Mouse (Mus musculus): ENCODE data around the gene Aldh9a1. TPM values are rescaled to one million over a fixed set of nuclear protein-coding genes. Genes with fewer than 3 reads are reported as not detected.
A peak's percentile ranks its signal among the peaks of the same experiment; 100 is the strongest.

Gene Aldh9a1
- polyA plus RNA-seq, 1 experiment from 2014 or later = 36.5 TPM

GRCm38 (mm10) chr1:167383178-167383577 lies 33.4 kb downstream of the Aldh9a1 start:
- Histone ChIP-seq H3K4me1 (ENCODE audit: control insufficient read depth, insufficient read depth, low read length) (no peaks in the 10 kb centered on the region), H3K9ac (ENCODE audit: low read length) (no peak overlapping the region), H3K27ac (replicated peaks; ENCODE audit: low read depth, low read length) (no peak overlapping the region), H3K9me3 (ENCODE audit: control insufficient read depth, low read length) (no peaks in the 10 kb centered on the region), H3K4me3 (ENCODE audit: low read depth, low read length) (no peak overlapping the region), H3K36me3 (ENCODE audit: control insufficient read depth, insufficient read depth, low read length) (no peaks in the 10 kb centered on the region), H3K27me3 (ENCODE audit: control insufficient read depth, insufficient read depth, low read length) (no peaks in the 10 kb centered on the region), H3K4me2 (ENCODE audit: low read depth, severe bottlenecking) (no peak overlapping the region)
- no peak for DNase-seq (ENCODE audit: low spot score)
- WGBS = 91% methylated on average over 5 of the region's 5 CpGs
- ATAC-seq (ENCODE audit: insufficient number of reproducible peaks, low FRiP score, low TSS enrichment, low read depth) = no peak

- DNase-seq (ENCODE audit: low spot score) = no peak
- no peak overlapping the region for H3K9ac ChIP-seq (ENCODE audit: low read length)
- no peak overlapping the region for H3K4me3 ChIP-seq (ENCODE audit: low read depth, low read length)
- H3K36me3 ChIP-seq (ENCODE audit: control insufficient read depth, insufficient read depth, low read length) = no peaks in the 10 kb centered on the region
- H3K27me3 ChIP-seq (ENCODE audit: control insufficient read depth, insufficient read depth, low read length) = no peaks in the 10 kb centered on the region
- H3K9me3 ChIP-seq (ENCODE audit: control insufficient read depth, low read length) = no peaks in the 10 kb centered on the region
- no peaks in the 10 kb centered on the region for H3K4me1 ChIP-seq (ENCODE audit: control insufficient read depth, insufficient read depth, low read length)
- 0 out of 2 replicates have a peak, but pooled peaks have one; percentile 24 for ATAC-seq (ENCODE audit: insufficient number of reproducible peaks, low FRiP score, low TSS enrichment, low read depth)
- 72% methylated on average over 3 of the region's 3 CpGs for WGBS
- no peak overlapping the region for H3K27ac ChIP-seq (replicated peaks; ENCODE audit: low read depth, low read length)
- no peak overlapping the region for H3K4me2 ChIP-seq (ENCODE audit: low read depth, severe bottlenecking)
Observed at GRCm38 (mm10) chr1:167384156-167384555, 34.4 kb downstream of the Aldh9a1 start.

DNA sequence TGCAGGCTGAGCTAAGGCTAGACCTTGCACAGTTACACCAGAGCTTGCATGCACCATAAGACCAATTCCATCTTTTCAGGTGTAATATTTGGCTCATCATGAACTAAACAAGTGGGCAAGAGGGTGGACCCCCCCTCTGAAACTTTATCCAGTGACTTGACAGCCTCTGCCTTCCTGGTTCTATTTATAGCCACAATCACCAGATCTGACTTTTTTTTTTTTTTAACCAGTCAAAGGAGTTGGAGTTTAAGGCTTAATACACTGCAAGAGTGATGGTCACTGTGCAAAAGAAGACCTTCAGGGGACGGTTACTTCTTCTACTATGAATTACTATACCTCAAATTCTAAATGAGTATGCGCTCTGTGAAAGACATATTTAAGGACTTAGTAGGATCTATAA lies 35.4 kb downstream of the Aldh9a1 start:
- H3K9ac ChIP-seq (ENCODE audit: low read length) = no peak overlapping the region
- no peak overlapping the region for H3K27ac ChIP-seq (replicated peaks; ENCODE audit: low read depth, low read length)
- H3K27me3 ChIP-seq (ENCODE audit: control insufficient read depth, insufficient read depth, low read length) = no peaks in the 10 kb centered on the region
- ATAC-seq (ENCODE audit: insufficient number of reproducible peaks, low FRiP score, low TSS enrichment, low read depth) (no peak), DNase-seq (ENCODE audit: low spot score) (no peak)
- WGBS = 93% methylated on average over 2 of the region's 2 CpGs
- no peaks in the 10 kb centered on the region for H3K36me3 ChIP-seq (ENCODE audit: control insufficient read depth, insufficient read depth, low read length)
- H3K4me2 ChIP-seq (ENCODE audit: low read depth, severe bottlenecking) = no peak overlapping the region
- H3K4me3 ChIP-seq (ENCODE audit: low read depth, low read length) = no peak overlapping the region
- no peaks in the 10 kb centered on the region for H3K4me1 ChIP-seq (ENCODE audit: control insufficient read depth, insufficient read depth, low read length)
- H3K9me3 ChIP-seq (ENCODE audit: control insufficient read depth, low read length) = no peaks in the 10 kb centered on the region

GRCm38 (mm10) chr1:167385636-167386035 lies 35.8 kb downstream of the Aldh9a1 start:
- Histone ChIP-seq H3K36me3 (ENCODE audit: control insufficient read depth, insufficient read depth, low read length) (no peaks in the 10 kb centered on the region), H3K4me2 (ENCODE audit: low read depth, severe bottlenecking) (no peak overlapping the region), H3K27ac (replicated peaks; ENCODE audit: low read depth, low read length) (no peak overlapping the region), H3K9ac (ENCODE audit: low read length) (no peak overlapping the region), H3K9me3 (ENCODE audit: control insufficient read depth, low read length) (no peaks in the 10 kb centered on the region), H3K4me1 (ENCODE audit: control insufficient read depth, insufficient read depth, low read length) (no peaks in the 10 kb centered on the region), H3K27me3 (ENCODE audit: control insufficient read depth, insufficient read depth, low read length) (no peaks in the 10 kb centered on the region), H3K4me3 (ENCODE audit: low read depth, low read length) (no peak overlapping the region)
- ATAC-seq (ENCODE audit: insufficient number of reproducible peaks, low FRiP score, low TSS enrichment, low read depth) (no peak), DNase-seq (ENCODE audit: low spot score) (no peak)
- WGBS = 66% methylated on average over 5 of the region's 5 CpGs

DNA sequence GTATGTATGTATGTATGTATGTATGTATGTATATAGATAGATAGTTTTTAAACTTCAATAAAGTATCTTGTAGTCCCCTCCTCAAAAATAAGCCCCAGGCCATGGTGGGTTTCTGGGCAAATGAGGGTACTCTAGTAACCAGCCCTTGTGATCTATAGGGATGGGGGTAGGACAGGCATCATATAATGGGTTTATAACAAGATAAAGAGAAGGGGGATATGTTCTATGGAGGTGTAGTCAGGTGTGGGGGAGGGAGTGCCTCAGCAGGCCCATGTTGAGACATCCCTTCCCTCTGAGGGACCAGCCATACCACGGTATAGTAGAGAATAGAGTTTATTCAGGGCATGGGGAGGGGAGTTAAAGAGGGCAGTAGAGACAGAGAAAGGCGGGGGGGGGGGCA lies 36.7 kb downstream of the Aldh9a1 start:
- no peak overlapping the region for H3K4me3 ChIP-seq (ENCODE audit: low read depth, low read length)
- no peaks in the 10 kb centered on the region for H3K27me3 ChIP-seq (ENCODE audit: control insufficient read depth, insufficient read depth, low read length)
- 67% methylated on average over 2 of the region's 2 CpGs for WGBS
- H3K4me1 ChIP-seq (ENCODE audit: control insufficient read depth, insufficient read depth, low read length) = no peaks in the 10 kb centered on the region
- no peak overlapping the region for H3K9ac ChIP-seq (ENCODE audit: low read length)
- no peak overlapping the region for H3K27ac ChIP-seq (replicated peaks; ENCODE audit: low read depth, low read length)
- ATAC-seq (ENCODE audit: insufficient number of reproducible peaks, low FRiP score, low TSS enrichment, low read depth) (no peak), DNase-seq (ENCODE audit: low spot score) (no peak)
- no peak overlapping the region for H3K4me2 ChIP-seq (ENCODE audit: low read depth, severe bottlenecking)
- no peaks in the 10 kb centered on the region for H3K9me3 ChIP-seq (ENCODE audit: control insufficient read depth, low read length)
- no peaks in the 10 kb centered on the region for H3K36me3 ChIP-seq (ENCODE audit: control insufficient read depth, insufficient read depth, low read length)

DNA sequence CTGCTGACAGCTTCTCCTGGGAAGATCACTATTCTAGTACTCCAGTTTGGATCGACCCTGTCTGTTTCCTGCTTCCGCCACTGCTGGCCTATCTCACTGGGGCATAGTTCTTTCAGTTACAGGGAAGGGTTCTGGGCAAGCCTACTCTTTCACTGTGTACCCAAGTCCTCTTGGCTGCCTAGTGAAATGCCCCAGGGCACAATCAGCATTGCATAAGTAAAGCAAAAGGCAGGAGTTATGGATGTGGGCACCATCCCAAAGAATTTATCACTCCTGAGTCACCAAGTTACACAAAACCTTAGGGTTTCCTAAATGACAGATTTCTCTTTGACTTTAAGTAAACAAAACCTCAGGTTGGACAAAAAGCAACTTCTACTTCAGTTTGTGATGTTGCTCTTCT lies 37.5 kb downstream of the Aldh9a1 start:
- no peak overlapping the region for H3K27ac ChIP-seq (replicated peaks; ENCODE audit: low read depth, low read length)
- H3K9me3 ChIP-seq (ENCODE audit: control insufficient read depth, low read length) = no peaks in the 10 kb centered on the region
- DNase-seq (ENCODE audit: low spot score) = no peak
- no peak for ATAC-seq (ENCODE audit: insufficient number of reproducible peaks, low FRiP score, low TSS enrichment, low read depth)
- no peaks in the 10 kb centered on the region for H3K4me1 ChIP-seq (ENCODE audit: control insufficient read depth, insufficient read depth, low read length)
- WGBS = 76% methylated on average over 2 of the region's 2 CpGs
- H3K4me3 ChIP-seq (ENCODE audit: low read depth, low read length) = no peak overlapping the region
- H3K9ac ChIP-seq (ENCODE audit: low read length) = no peak overlapping the region
- H3K27me3 ChIP-seq (ENCODE audit: control insufficient read depth, insufficient read depth, low read length) = peaks cover 3% of the 10 kb centered on the region; the same call in 1 of the 2 replicates
- no peak overlapping the region for H3K4me2 ChIP-seq (ENCODE audit: low read depth, severe bottlenecking)
- no peaks in the 10 kb centered on the region for H3K36me3 ChIP-seq (ENCODE audit: control insufficient read depth, insufficient read depth, low read length)

GRCm38 (mm10) chr1:167387796-167388195 lies 38.0 kb downstream of the Aldh9a1 start:
- H3K4me3 ChIP-seq (ENCODE audit: low read depth, low read length) = no peak overlapping the region
- ATAC-seq (ENCODE audit: insufficient number of reproducible peaks, low FRiP score, low TSS enrichment, low read depth) (no peak), DNase-seq (ENCODE audit: low spot score) (no peak)
- peaks cover 6% of the 10 kb centered on the region; the same call in 1 of the 2 replicates for H3K27me3 ChIP-seq (ENCODE audit: control insufficient read depth, insufficient read depth, low read length)
- no peak overlapping the region for H3K27ac ChIP-seq (replicated peaks; ENCODE audit: low read depth, low read length)
- no peak overlapping the region for H3K4me2 ChIP-seq (ENCODE audit: low read depth, severe bottlenecking)
- H3K9me3 ChIP-seq (ENCODE audit: control insufficient read depth, low read length) = no peaks in the 10 kb centered on the region
- 83% methylated on average over 3 of the region's 3 CpGs for WGBS
- H3K4me1 ChIP-seq (ENCODE audit: control insufficient read depth, insufficient read depth, low read length) = peaks cover 2% of the 10 kb centered on the region; the same call in 1 of the 2 replicates
- H3K9ac ChIP-seq (ENCODE audit: low read length) = no peak overlapping the region
- no peaks in the 10 kb centered on the region for H3K36me3 ChIP-seq (ENCODE audit: control insufficient read depth, insufficient read depth, low read length)

DNA sequence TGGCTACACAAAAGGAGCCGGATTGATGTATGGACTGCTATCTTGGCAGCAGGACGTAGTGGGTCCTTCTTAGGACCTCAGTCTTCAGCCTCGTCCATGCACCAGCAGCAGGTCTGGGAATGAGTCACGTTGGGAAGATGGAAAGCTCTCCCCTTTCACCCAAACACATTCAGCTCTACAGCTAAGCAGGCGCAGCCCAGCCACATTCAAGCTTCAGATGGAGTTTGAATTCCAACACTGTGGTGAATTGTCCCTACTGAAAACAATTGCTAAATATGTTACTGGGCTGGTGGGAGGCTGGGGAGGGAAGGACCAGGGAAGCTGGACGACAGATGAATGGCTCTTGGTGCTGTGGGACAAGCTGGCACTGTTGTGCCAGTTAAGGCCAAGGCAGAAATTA lies 38.8 kb downstream of the Aldh9a1 start:
- H3K27ac ChIP-seq (replicated peaks; ENCODE audit: low read depth, low read length) = no peak overlapping the region
- 79% methylated on average over 6 of the region's 6 CpGs for WGBS

DNA sequence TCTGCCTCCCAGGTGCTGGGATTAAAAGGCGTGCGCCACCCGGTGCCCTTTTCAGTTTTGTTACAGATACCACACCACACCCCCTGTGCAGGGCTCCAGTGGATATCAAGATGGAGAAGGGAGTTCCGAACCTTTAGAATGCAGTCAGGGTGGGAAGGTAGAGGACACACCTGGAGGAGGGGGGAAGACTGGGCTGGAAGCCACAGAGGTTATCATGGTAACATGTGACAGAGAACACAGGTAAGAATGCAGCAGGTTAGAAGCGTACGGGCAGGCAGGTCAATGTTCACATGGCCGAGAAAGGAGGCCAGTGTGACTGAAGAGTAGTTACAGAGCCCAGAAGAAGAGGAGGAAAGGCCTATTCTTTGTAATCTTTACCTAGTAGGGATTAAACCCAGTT lies 39.8 kb downstream of the Aldh9a1 start:
- Histone ChIP-seq H3K4me3 (ENCODE audit: low read depth, low read length) (no peak overlapping the region), H3K27me3 (ENCODE audit: control insufficient read depth, insufficient read depth, low read length) (peaks cover 6% of the 10 kb centered on the region; the same call in 1 of the 2 replicates)
- no peak for DNase-seq (ENCODE audit: low spot score)

More for the DNA sequence above, 38.8 kb downstream of the Aldh9a1 start:
- H3K27me3 ChIP-seq (ENCODE audit: control insufficient read depth, insufficient read depth, low read length) = peaks cover 6% of the 10 kb centered on the region; the same call in 1 of the 2 replicates
- no peak overlapping the region for H3K4me2 ChIP-seq (ENCODE audit: low read depth, severe bottlenecking)
- no peaks in the 10 kb centered on the region for H3K36me3 ChIP-seq (ENCODE audit: control insufficient read depth, insufficient read depth, low read length)
- DNase-seq (ENCODE audit: low spot score) = no peak
- no peaks in the 10 kb centered on the region for H3K9me3 ChIP-seq (ENCODE audit: control insufficient read depth, low read length)
- no peak overlapping the region for H3K4me3 ChIP-seq (ENCODE audit: low read depth, low read length)
- peaks cover 6% of the 10 kb centered on the region; the same call in 1 of the 2 replicates for H3K4me1 ChIP-seq (ENCODE audit: control insufficient read depth, insufficient read depth, low read length)
- no peak for ATAC-seq (ENCODE audit: insufficient number of reproducible peaks, low FRiP score, low TSS enrichment, low read depth)
- H3K9ac ChIP-seq (ENCODE audit: low read length) = no peak overlapping the region

More for the DNA sequence above, 39.8 kb downstream of the Aldh9a1 start:
- Histone ChIP-seq H3K27ac (replicated peaks; ENCODE audit: low read depth, low read length) (no peak overlapping the region), H3K36me3 (ENCODE audit: control insufficient read depth, insufficient read depth, low read length) (no peaks in the 10 kb centered on the region), H3K4me1 (ENCODE audit: control insufficient read depth, insufficient read depth, low read length) (peaks cover 6% of the 10 kb centered on the region; the same call in 1 of the 2 replicates), H3K4me2 (ENCODE audit: low read depth, severe bottlenecking) (no peak overlapping the region), H3K9me3 (ENCODE audit: control insufficient read depth, low read length) (no peaks in the 10 kb centered on the region), H3K9ac (ENCODE audit: low read length) (no peak overlapping the region)
- no peak for ATAC-seq (ENCODE audit: insufficient number of reproducible peaks, low FRiP score, low TSS enrichment, low read depth)
- 90% methylated on average over 7 of the region's 7 CpGs for WGBS
